Mouse (Mus musculus) midbrain, postnatal 0 days (tissue): ENCODE measurements at regions not wholly inside any gene's neighbourhood (a gene's known extent, or its start where the extent isn't known, plus 50 kb on each side); places are given as distances from the start of the nearest gene placed in this dataset.

Experiments
- ATAC-seq: fragments of 200-750 bp; cut with Nextera tagmentation; 2 replicates; pipeline ENCODE4 v1.8.0; 2017; ENCODE audit warnings: moderate number of reproducible peaks, mild to moderate bottlenecking, moderate TSS enrichment, moderate library complexity; ENCODE audit not compliant: low FRiP score
- DNase-seq: peaks from one replicate; pipeline ENCODE4 v3.0.0-alpha.2; 2015; ENCODE audit warnings: low spot score
- H3K27ac ChIP-seq: fragments of 300-500 bp; sonication (generic); 2 replicates; pipeline ENCODE4 v1.5.1; 2014; ENCODE audit warnings: low read depth, mild to moderate bottlenecking, low read length, mixed read lengths
- H3K27me3 ChIP-seq: fragments of 300-500 bp; sonication (generic); 2 replicates; pipeline ENCODE4 v1.6.1; 2014; ENCODE audit warnings: low read length, control low read depth, mixed read lengths; ENCODE audit not compliant: insufficient read depth
- H3K36me3 ChIP-seq: fragments of 300-500 bp; sonication (generic); 2 replicates; pipeline ENCODE4 v1.6.1; 2014; ENCODE audit warnings: low read length, control low read depth, mixed read lengths; ENCODE audit not compliant: insufficient read depth
- H3K4me1 ChIP-seq: fragments of 300-500 bp; sonication (generic); 2 replicates; pipeline ENCODE4 v1.6.1; 2014; ENCODE audit warnings: mild to moderate bottlenecking, control low read depth, antibody characterized with exemption, low read length, mixed read lengths; ENCODE audit not compliant: insufficient read depth
- H3K4me2 ChIP-seq: fragments of 300-500 bp; sonication (generic); 2 replicates; pipeline ENCODE4 v1.6.1; 2014; ENCODE audit warnings: low read depth, mild to moderate bottlenecking, low read length, mixed read lengths; ENCODE audit not compliant: poor library complexity, severe bottlenecking
- H3K4me3 ChIP-seq: fragments of 300-500 bp; sonication (generic); 2 replicates; pipeline ENCODE4 v1.5.1; 2014; ENCODE audit warnings: low read depth, mild to moderate bottlenecking, low read length, moderate library complexity
- H3K9ac ChIP-seq: fragments of 300-500 bp; sonication (generic); replicated peaks from 2 replicates; pipeline ENCODE4 v1.6.1; 2014; ENCODE audit warnings: mild to moderate bottlenecking, low read length, moderate library complexity, mixed read lengths; ENCODE audit not compliant: poor library complexity, severe bottlenecking
- H3K9me3 ChIP-seq: fragments of 300-500 bp; sonication (generic); 2 replicates; pipeline ENCODE4 v1.6.1; 2016; ENCODE audit warnings: low read length, control low read depth
- CTCF ChIP-seq: IDR thresholded peaks from 2 replicates; pipeline ENCODE4 v1.5.1; 2016; ENCODE audit warnings: antibody characterized with exemption, mild to moderate bottlenecking
- WGBS: fragments of 180-500 bp; shearing (Covaris S2); extraction: QIAGEN DNeasy Blood & Tissue Kit; methylation state at CpG from one replicate; pipeline ENCODE4 v1.1.7; 2014; 5-methylcytosine and 5-hydroxymethylcytosine counted together

DNA sequence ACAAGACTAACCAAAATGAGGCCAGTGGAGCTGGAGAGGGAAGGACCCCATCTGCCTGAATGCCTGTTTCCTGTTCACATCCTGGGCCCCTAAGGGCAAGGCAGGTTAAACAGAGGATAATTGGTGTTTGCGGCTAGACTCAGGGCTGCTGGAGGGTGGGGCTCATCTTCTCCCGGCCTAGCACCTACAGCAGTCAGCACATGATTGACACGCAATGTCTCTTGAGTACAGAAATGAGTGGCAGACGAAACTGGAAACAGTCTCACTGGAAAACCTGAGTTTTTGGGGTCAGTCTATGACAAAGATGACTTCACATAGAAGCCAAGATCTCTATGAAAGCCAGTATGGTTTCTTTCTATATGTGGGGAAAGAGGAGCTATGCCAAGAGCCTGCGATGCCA is 278.0 kb downstream of the Rngtt start:
- DNase-seq (no peak), ATAC-seq (no peak)
- H3K27me3 ChIP-seq, result no peaks in the 10 kb centered on the region
- no peak overlapping the region for H3K9ac ChIP-seq
- H3K4me3 ChIP-seq, result no peak overlapping the region
- WGBS, result 85% methylated on average over 5 of the region's 5 CpGs
- no peak overlapping the region for H3K4me2 ChIP-seq
- no peaks in the 10 kb centered on the region for H3K9me3 ChIP-seq
- H3K36me3 ChIP-seq, result no peaks in the 10 kb centered on the region
- H3K27ac ChIP-seq, result no peak overlapping the region
- no peak for TF ChIP-seq CTCF
- H3K4me1 ChIP-seq, result peaks cover 12% of the 10 kb centered on the region; the same call in 1 of the 2 replicates

DNA sequence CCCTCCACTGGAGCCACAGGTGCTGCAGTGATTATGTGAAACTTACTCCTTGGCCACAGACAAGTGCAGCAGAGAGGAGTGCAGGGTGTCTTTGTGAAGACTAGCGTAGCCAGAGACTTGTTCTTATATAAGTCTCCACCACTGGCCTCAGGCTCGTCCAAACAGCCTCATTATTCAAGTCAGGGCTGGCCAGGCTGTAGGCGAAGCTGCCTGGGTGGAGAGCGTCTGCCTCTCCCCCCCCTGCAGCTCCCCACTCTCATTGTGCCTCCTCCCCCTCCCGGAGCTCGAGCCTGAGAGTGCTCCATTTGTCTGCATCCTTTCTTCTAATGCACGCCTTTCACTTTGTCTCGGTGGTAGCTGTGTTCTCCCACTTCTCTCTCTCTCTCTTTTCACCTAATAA is 279.1 kb downstream of the Rngtt start:
- peaks cover 12% of the 10 kb centered on the region; the same call in 1 of the 2 replicates for H3K4me1 ChIP-seq
- no peak overlapping the region for H3K4me3 ChIP-seq
- ATAC-seq, result no peak
- WGBS, result 8% methylated on average over 8 of the region's 8 CpGs
- no peaks in the 10 kb centered on the region for H3K36me3 ChIP-seq
- no peak overlapping the region; the same call in 1 of the 2 replicates for H3K4me2 ChIP-seq
- no peak overlapping the region for H3K9ac ChIP-seq
- TF ChIP-seq CTCF, result no peak
- H3K27me3 ChIP-seq, result no peaks in the 10 kb centered on the region
- no peaks in the 10 kb centered on the region for H3K9me3 ChIP-seq
- DNase-seq, result peak; percentile 18
- H3K27ac ChIP-seq, result no peak overlapping the region

DNA sequence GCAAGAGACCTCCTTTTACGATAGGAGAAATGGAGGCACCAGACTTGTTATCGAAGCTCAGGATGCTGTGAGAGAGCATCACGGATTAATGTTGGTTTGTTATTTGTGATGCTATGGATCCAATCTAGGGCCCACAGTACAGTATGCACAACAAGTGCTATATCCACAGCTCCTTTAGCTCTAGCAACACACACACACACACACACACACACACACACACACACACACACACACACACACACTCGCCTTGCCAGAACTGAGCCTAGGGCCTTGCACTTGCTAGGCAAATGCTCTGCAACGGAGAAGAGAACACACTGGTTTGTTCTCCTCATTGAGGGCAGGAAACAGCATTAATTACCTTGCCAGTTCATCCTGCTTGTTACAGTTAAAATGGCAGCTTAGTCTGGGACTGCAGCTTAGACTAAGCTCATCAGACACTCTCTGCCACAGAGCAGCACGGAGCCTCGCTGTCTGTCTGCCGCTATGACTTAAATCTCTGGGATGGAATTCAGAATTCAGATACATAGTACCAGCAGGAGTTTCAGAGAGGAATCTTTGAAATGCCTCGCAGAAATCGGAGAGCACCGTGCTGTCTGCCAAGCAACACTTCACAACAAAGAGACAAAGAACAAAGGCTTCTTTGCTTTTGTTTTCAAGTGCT is 285.0 kb downstream of the Rngtt start:
- no peak overlapping the region for H3K4me3 ChIP-seq
- H3K36me3 ChIP-seq, result no peaks in the 10 kb centered on the region
- no peak overlapping the region; the same call in 1 of the 2 replicates for H3K27ac ChIP-seq
- no peak overlapping the region for H3K9ac ChIP-seq
- no peak for TF ChIP-seq CTCF
- H3K9me3 ChIP-seq, result no peaks in the 10 kb centered on the region
- DNase-seq (peak; percentile 24), ATAC-seq (peak; percentile 66; the same call in 1 of the 2 replicates)
- H3K4me2 ChIP-seq, result no peak overlapping the region
- 26% methylated on average over 11 of the region's 11 CpGs for WGBS
- no peaks in the 10 kb centered on the region for H3K27me3 ChIP-seq
- peaks cover 5% of the 10 kb centered on the region; the same call in 1 of the 2 replicates for H3K4me1 ChIP-seq

- H3K27me3 ChIP-seq, result no peaks in the 10 kb centered on the region
- no peaks in the 10 kb centered on the region for H3K36me3 ChIP-seq
- DNase-seq (no peak), ATAC-seq (peak; percentile 51; the same call in 1 of the 2 replicates)
- H3K9ac ChIP-seq, result no peak overlapping the region
- H3K4me3 ChIP-seq, result no peak overlapping the region
- no peak overlapping the region for H3K4me2 ChIP-seq
- H3K9me3 ChIP-seq, result no peaks in the 10 kb centered on the region
- 76% methylated on average over 9 of the region's 9 CpGs for WGBS
- no peak overlapping the region; the same call in 1 of the 2 replicates for H3K27ac ChIP-seq
- peaks cover 5% of the 10 kb centered on the region; the same call in 1 of the 2 replicates for H3K4me1 ChIP-seq
- TF ChIP-seq CTCF, result no peak
These were observed 285.7 kb downstream of the Rngtt start for GRCm38 (mm10) chr4:33595763-33596162.

- Histone ChIP-seq H3K27ac (no peak overlapping the region), H3K4me2 (no peak overlapping the region), H3K4me3 (no peak overlapping the region), H3K9ac (no peak overlapping the region), H3K27me3 (no peaks in the 10 kb centered on the region), H3K4me1 (peaks cover 5% of the 10 kb centered on the region; the same call in 1 of the 2 replicates), H3K9me3 (no peaks in the 10 kb centered on the region), H3K36me3 (no peaks in the 10 kb centered on the region)
- TF ChIP-seq CTCF, result no peak
- ATAC-seq, result no peak
- no peak for DNase-seq
- WGBS, result 25% methylated on average over 1 of the region's 1 CpGs
These were observed 289.9 kb downstream of the Rngtt start for GRCm38 (mm10) chr4:33599966-33600365.

DNA sequence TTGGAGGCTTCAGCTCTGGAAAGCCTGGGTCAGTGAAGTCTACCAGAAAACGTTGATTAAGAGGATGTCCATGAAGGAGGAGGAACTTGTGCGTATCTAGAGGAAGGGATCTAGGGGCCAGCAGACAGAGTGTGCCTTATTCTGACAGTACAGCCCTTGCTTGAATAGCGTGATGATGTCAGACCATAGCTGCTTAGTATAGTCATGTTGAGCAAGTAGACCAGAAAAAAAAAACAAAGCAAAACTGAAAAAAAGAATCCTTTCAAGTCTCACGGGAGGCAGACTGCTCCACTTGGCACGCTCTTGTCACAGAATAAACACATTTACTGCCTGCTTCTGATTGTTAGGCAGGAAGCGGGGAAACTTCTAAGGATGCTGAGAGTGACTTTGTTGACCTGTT is 290.7 kb downstream of the Rngtt start:
- no peaks in the 10 kb centered on the region for H3K9me3 ChIP-seq
- H3K9ac ChIP-seq, result no peak overlapping the region
- H3K27ac ChIP-seq, result no peak overlapping the region
- peaks cover 1% of the 10 kb centered on the region; the same call in 1 of the 2 replicates for H3K4me1 ChIP-seq
- no peak for TF ChIP-seq CTCF
- no peak overlapping the region for H3K4me3 ChIP-seq
- no peak for DNase-seq
- ATAC-seq, result no peak
- 43% methylated on average over 6 of the region's 6 CpGs for WGBS
- no peaks in the 10 kb centered on the region for H3K27me3 ChIP-seq
- H3K36me3 ChIP-seq, result no peaks in the 10 kb centered on the region
- H3K4me2 ChIP-seq, result no peak overlapping the region
